Mouse (Mus musculus): ENCODE data around the gene Rnf6.

Rnf6 gene

GRCm38 (mm10) chr5:146250369-146251075 is 29.2 kb upstream of the Rnf6 start:
- TF ChIP-seq CTCF (conservative IDR thresholded peaks at IDR 0.05; ENCODE audit: low read length) = no peak
- TF ChIP-seq POU5F1 (IDR thresholded peaks at IDR 0.05; ENCODE audit: borderline replicate concordance, low read length) = no peak
- no peak for TF ChIP-seq NANOG (IDR thresholded peaks at IDR 0.05; ENCODE audit: borderline replicate concordance, low read length)
- Histone ChIP-seq H3K27me3 (ENCODE audit: insufficient read depth, low read length) (no peaks in the 10 kb centered on the region), H3K4me1 (replicated peaks; ENCODE audit: low read depth, low read length) (0 out of 2 replicates have a peak, but pooled peaks cover 9% of the 10 kb centered on the region), H3K36me3 (ENCODE audit: insufficient read depth, low read length) (peaks cover 18% of the 10 kb centered on the region), H3K4me3 (replicated peaks; ENCODE audit: low read length) (no peak overlapping the region), H3K9me3 (ENCODE audit: low read length) (no peaks in the 10 kb centered on the region)

- H3K4me3 ChIP-seq (replicated peaks; ENCODE audit: low read length) = no peak overlapping the region
- no peaks in the 10 kb centered on the region for H3K27me3 ChIP-seq (ENCODE audit: insufficient read depth, low read length)
- H3K36me3 ChIP-seq (ENCODE audit: insufficient read depth, low read length) = peaks cover 15% of the 10 kb centered on the region
- TF ChIP-seq CTCF (conservative IDR thresholded peaks at IDR 0.05; ENCODE audit: low read length) (no peak), POU5F1 (IDR thresholded peaks at IDR 0.05; ENCODE audit: borderline replicate concordance, low read length) (no peak), NANOG (IDR thresholded peaks at IDR 0.05; ENCODE audit: borderline replicate concordance, low read length) (no peak)
- no peaks in the 10 kb centered on the region for H3K9me3 ChIP-seq (ENCODE audit: low read length)
- peaks cover 18% of the 10 kb centered on the region for H3K4me1 ChIP-seq (replicated peaks; ENCODE audit: low read depth, low read length)
Measured at GRCm38 (mm10) chr5:146248746-146249145, 27.4 kb upstream of the Rnf6 start.

- peaks cover 12% of the 10 kb centered on the region for H3K36me3 ChIP-seq (ENCODE audit: insufficient read depth, low read length)
- TF ChIP-seq POU5F1 (IDR thresholded peaks at IDR 0.05; ENCODE audit: borderline replicate concordance, low read length) = no peak
- no peak for TF ChIP-seq CTCF (conservative IDR thresholded peaks at IDR 0.05; ENCODE audit: low read length)
- TF ChIP-seq NANOG (IDR thresholded peaks at IDR 0.05; ENCODE audit: borderline replicate concordance, low read length) = no peak
- H3K4me1 ChIP-seq (replicated peaks; ENCODE audit: low read depth, low read length) = peaks cover 25% of the 10 kb centered on the region
- no peaks in the 10 kb centered on the region for H3K27me3 ChIP-seq (ENCODE audit: insufficient read depth, low read length)
- no peak overlapping the region for H3K4me3 ChIP-seq (replicated peaks; ENCODE audit: low read length)
- H3K9me3 ChIP-seq (ENCODE audit: low read length) = no peaks in the 10 kb centered on the region
Measured at GRCm38 (mm10) chr5:146247709-146248108, 26.4 kb upstream of the Rnf6 start.

GRCm38 (mm10) chr5:146246386-146246785 is 25.0 kb upstream of the Rnf6 start:
- H3K4me1 ChIP-seq (replicated peaks; ENCODE audit: low read depth, low read length) = peaks cover 25% of the 10 kb centered on the region
- peaks cover 12% of the 10 kb centered on the region for H3K36me3 ChIP-seq (ENCODE audit: insufficient read depth, low read length)
- H3K9me3 ChIP-seq (ENCODE audit: low read length) = no peaks in the 10 kb centered on the region
- H3K4me3 ChIP-seq (replicated peaks; ENCODE audit: low read length) = no peak overlapping the region
- TF ChIP-seq POU5F1 (IDR thresholded peaks at IDR 0.05; ENCODE audit: borderline replicate concordance, low read length) = no peak
- no peak for TF ChIP-seq NANOG (IDR thresholded peaks at IDR 0.05; ENCODE audit: borderline replicate concordance, low read length)
- TF ChIP-seq CTCF (conservative IDR thresholded peaks at IDR 0.05; ENCODE audit: low read length) = no peak
- H3K27me3 ChIP-seq (ENCODE audit: insufficient read depth, low read length) = no peaks in the 10 kb centered on the region

- H3K36me3 ChIP-seq (ENCODE audit: insufficient read depth, low read length) = peaks cover 12% of the 10 kb centered on the region
- H3K4me1 ChIP-seq (replicated peaks; ENCODE audit: low read depth, low read length) = peaks cover 25% of the 10 kb centered on the region
- no peak for TF ChIP-seq NANOG (IDR thresholded peaks at IDR 0.05; ENCODE audit: borderline replicate concordance, low read length)
- TF ChIP-seq CTCF (conservative IDR thresholded peaks at IDR 0.05; ENCODE audit: low read length) = no peak
- TF ChIP-seq POU5F1 (IDR thresholded peaks at IDR 0.05; ENCODE audit: borderline replicate concordance, low read length) = no peak
- no peaks in the 10 kb centered on the region for H3K9me3 ChIP-seq (ENCODE audit: low read length)
- no peaks in the 10 kb centered on the region for H3K27me3 ChIP-seq (ENCODE audit: insufficient read depth, low read length)
- no peak overlapping the region for H3K4me3 ChIP-seq (replicated peaks; ENCODE audit: low read length)
Measured at GRCm38 (mm10) chr5:146245646-146246370, 24.5 kb upstream of the Rnf6 start.

- H3K36me3 ChIP-seq (ENCODE audit: insufficient read depth, low read length) = peaks cover 12% of the 10 kb centered on the region
- no peaks in the 10 kb centered on the region for H3K9me3 ChIP-seq (ENCODE audit: low read length)
- H3K4me3 ChIP-seq (replicated peaks; ENCODE audit: low read length) = no peak overlapping the region
- no peak for TF ChIP-seq POU5F1 (IDR thresholded peaks at IDR 0.05; ENCODE audit: borderline replicate concordance, low read length)
- no peaks in the 10 kb centered on the region for H3K27me3 ChIP-seq (ENCODE audit: insufficient read depth, low read length)
- H3K4me1 ChIP-seq (replicated peaks; ENCODE audit: low read depth, low read length) = peaks cover 25% of the 10 kb centered on the region
Measured at GRCm38 (mm10) chr5:146245193-146245592, 23.8 kb upstream of the Rnf6 start.

- Histone ChIP-seq H3K27me3 (ENCODE audit: insufficient read depth, low read length) (no peaks in the 10 kb centered on the region), H3K4me1 (replicated peaks; ENCODE audit: low read depth, low read length) (peaks cover 30% of the 10 kb centered on the region), H3K36me3 (ENCODE audit: insufficient read depth, low read length) (peaks cover 6% of the 10 kb centered on the region; the same call in 1 of the 2 replicates), H3K9me3 (ENCODE audit: low read length) (no peaks in the 10 kb centered on the region), H3K4me3 (replicated peaks; ENCODE audit: low read length) (no peak overlapping the region)
- TF ChIP-seq POU5F1 (IDR thresholded peaks at IDR 0.05; ENCODE audit: borderline replicate concordance, low read length) (no peak), CTCF (conservative IDR thresholded peaks at IDR 0.05; ENCODE audit: low read length) (no peak), NANOG (IDR thresholded peaks at IDR 0.05; ENCODE audit: borderline replicate concordance, low read length) (no peak)
Measured at GRCm38 (mm10) chr5:146241202-146241601, 19.8 kb upstream of the Rnf6 start.

- no peak overlapping the region for H3K4me3 ChIP-seq (replicated peaks; ENCODE audit: low read length)
- H3K27me3 ChIP-seq (ENCODE audit: insufficient read depth, low read length) = no peaks in the 10 kb centered on the region
- H3K36me3 ChIP-seq (ENCODE audit: insufficient read depth, low read length) = peaks cover 7% of the 10 kb centered on the region
- peaks cover 31% of the 10 kb centered on the region for H3K4me1 ChIP-seq (replicated peaks; ENCODE audit: low read depth, low read length)
- H3K9me3 ChIP-seq (ENCODE audit: low read length) = no peaks in the 10 kb centered on the region
- TF ChIP-seq POU5F1 (IDR thresholded peaks at IDR 0.05; ENCODE audit: borderline replicate concordance, low read length) (no peak), CTCF (conservative IDR thresholded peaks at IDR 0.05; ENCODE audit: low read length) (no peak), NANOG (IDR thresholded peaks at IDR 0.05; ENCODE audit: borderline replicate concordance, low read length) (no peak)
Measured at GRCm38 (mm10) chr5:146240771-146241170, 19.4 kb upstream of the Rnf6 start.

Data from E14TG2a.4 (cell line).